Mouse (Mus musculus) midbrain, embryonic 14.5 days (tissue): ENCODE results near the gene Rita1. TPM values are rescaled to one million over a fixed set of nuclear protein-coding genes. Genes with fewer than 3 reads are reported as not detected.

Experiments used
- polyA plus RNA-seq: library from polyadenylated mRNA; unstranded; fragments of >200 nt; fragmentation: Nextera tagmentation; extraction: Ambion mirVana; gene quantifications from 2 replicates; pipeline ENCODE4 v1.2.1, GENCODE M21; 2014

Gene Rita1
- polyA plus RNA-seq, 1 experiment from 2014 or later: 20.6 TPM

Other genes starting within 250 kb of the Rita1 start
- 34.1 and 44.9 TPM in 2 replicates for gene Lhx5, start 180.9 kb downstream of the Rita1 start, polyA plus RNA-seq
- 6.0 TPM in 2 replicates for gene Sdsl, start 139.8 kb downstream of the Rita1 start, polyA plus RNA-seq
- gene Sds, start 136.1 kb downstream of the Rita1 start, polyA plus RNA-seq: 0.55 TPM in 1 of 2 replicates, not detected in the other
- gene Plbd2, start 109.0 kb downstream of the Rita1 start, polyA plus RNA-seq: 24.7 and 26.1 TPM in 2 replicates
- 0.85 and 1.5 TPM in 2 replicates for gene Slc8b1, start 101.4 kb downstream of the Rita1 start, polyA plus RNA-seq
- gene Tpcn1, start 23.9 kb downstream of the Rita1 start, polyA plus RNA-seq: 10.4 and 12.2 TPM in 2 replicates
- 1.4 and 1.7 TPM in 2 replicates for gene Iqcd, start 23.6 kb downstream of the Rita1 start, polyA plus RNA-seq
- 29.4 and 31.9 TPM in 2 replicates for gene Ddx54, start 150 bp upstream of the Rita1 start, polyA plus RNA-seq
- 0.32 TPM in 1 of 2 replicates, not detected in the other for gene Cfap73, start 21.6 kb upstream of the Rita1 start, polyA plus RNA-seq
- 0.84 and 1.3 TPM in 2 replicates for gene Rasal1, start 36.2 kb upstream of the Rita1 start, polyA plus RNA-seq
- gene Dtx1, start 99.3 kb upstream of the Rita1 start, polyA plus RNA-seq: 50.0 and 61.4 TPM in 2 replicates
- gene Oas2, start 137.3 kb upstream of the Rita1 start, polyA plus RNA-seq: 0.43 TPM in 1 of 2 replicates, not detected in the other
- gene Oas3, start 165.1 kb upstream of the Rita1 start, polyA plus RNA-seq: 1.1 TPM in 2 replicates
- gene Oas1e, start 182.9 kb upstream of the Rita1 start, polyA plus RNA-seq: 0.12 and 0.23 TPM in 2 replicates
- gene Oas1c, start 199.9 kb upstream of the Rita1 start, polyA plus RNA-seq: 0.22 and 0.36 TPM in 2 replicates
- gene Oas1f, start 234.8 kb upstream of the Rita1 start, polyA plus RNA-seq: not detected in 2 replicates
- gene Oas1h, start 248.8 kb upstream of the Rita1 start, polyA plus RNA-seq: not detected in 2 replicates